Mouse (Mus musculus) heart, postnatal 0 days (tissue): ENCODE measurements at regions not wholly inside any gene's neighbourhood (a gene's known extent, or its start where the extent isn't known, plus 50 kb on each side); places are given as distances from the start of the nearest gene placed in this dataset.

Source experiments
- CTCF ChIP-seq: IDR thresholded peaks from 2 replicates; pipeline ENCODE4 v1.5.1; 2016; ENCODE audit warnings: antibody characterized with exemption, control low read depth, low read depth
- EP300 ChIP-seq: IDR thresholded peaks from 2 replicates; pipeline ENCODE4 v1.6.1; 2016; ENCODE audit warnings: antibody characterized with exemption, low read depth

DNA sequence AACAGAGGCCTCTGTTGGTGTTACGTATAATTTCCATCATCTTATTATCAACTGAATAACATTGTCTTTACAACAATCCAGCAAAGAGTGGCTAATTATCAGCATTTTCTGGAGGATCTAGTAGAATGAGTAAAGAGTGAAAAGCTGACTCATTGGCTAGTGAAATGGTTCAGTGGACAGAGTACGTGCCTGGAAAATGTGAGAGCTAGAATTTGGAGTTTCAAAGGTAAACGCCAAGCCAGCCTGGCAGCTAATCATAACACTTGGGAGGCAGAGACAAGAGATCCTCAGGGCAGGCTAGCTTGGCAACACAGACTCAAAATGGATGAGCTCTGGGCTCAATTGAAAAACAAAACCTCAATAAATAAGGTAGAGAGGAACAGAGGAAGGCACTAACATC, 2628.0 kb upstream of the Gm7489 start:
- TF ChIP-seq CTCF (no peak), EP300 (no peak)
